Mouse (Mus musculus) cerebellum, adult 9-11 months (tissue): ENCODE measurements around the gene Klhl2.

Experiments used
- DNase-seq: peaks from one replicate; pipeline ENCODE4 v3.0.0; 2022

Klhl2 gene

DNA sequence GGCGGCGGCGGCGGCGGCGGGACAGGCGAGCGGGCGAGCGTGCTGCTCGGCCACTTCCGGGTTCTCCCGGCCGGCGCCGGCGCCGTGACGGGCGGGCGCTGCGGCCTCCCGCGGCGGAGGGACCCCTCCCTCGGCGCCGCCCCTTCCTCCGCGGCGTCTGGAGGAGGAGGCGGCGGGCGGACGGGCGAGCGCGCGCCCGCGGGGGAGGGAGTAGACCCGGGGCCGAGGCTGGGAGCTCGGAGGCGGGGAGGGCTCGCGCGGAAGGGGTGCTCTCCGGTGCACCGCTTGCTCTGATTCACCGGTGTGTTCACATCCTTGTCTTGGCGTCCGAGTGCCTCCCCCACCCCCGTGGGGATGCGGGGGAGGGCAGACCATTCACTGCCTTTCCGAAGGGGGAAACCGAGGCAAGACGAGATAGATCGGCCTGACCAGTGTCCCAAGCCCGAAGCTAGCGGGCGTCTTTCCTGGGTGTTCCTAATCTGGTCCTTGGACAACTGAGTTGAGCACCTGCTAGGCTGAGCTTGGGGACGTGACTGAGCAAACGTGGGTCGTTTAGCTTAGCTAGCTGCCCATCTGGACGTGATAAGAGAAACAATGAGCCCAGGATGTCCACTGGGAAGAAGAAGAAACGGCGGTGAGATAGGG lies at the start of gene Klhl2:
TSS of gene Klhl2 (minus strand) at position 121 of the 645 bp plus-strand sequence.
- peak; percentile 84 for DNase-seq

DNA sequence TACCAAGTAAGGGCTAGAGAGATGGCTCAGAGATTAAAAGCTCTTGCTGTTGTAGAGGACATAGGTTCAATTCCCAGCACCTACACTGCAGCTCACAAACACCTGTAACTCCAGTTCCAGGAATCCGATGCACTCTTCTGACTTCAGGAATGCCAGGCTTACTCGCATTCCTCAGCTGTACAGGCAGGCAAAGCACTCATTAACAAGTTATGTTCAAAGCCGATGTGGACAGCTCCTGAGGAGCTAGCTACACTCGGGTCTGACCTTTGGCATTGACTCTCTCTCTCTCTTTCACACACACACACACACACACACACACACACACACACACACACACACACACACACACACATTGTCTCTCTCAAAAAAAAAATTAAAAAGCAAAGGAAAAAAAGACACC lies 48.9 kb upstream of the Klhl2 start:
- DNase-seq: no peak

DNA sequence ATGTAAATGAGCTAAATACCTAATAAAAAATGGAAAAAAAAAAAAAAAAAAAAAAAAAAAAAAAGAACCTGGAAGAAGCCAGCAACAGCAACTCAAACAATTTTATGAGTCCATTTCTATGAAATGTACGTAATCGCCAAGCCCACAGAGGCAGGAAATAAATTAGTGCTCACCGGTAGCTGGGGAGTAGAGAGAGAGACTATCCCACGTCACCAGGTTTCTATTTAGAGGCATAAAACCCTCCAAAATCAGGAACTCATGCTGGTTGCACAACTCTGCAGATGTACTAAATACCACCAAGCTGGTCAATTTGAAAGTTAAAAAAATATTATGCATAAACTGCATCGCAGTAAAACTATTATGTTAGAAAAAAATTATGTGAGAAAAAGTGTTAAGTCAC lies 46.9 kb upstream of the Klhl2 start:
- DNase-seq: no peak

DNA sequence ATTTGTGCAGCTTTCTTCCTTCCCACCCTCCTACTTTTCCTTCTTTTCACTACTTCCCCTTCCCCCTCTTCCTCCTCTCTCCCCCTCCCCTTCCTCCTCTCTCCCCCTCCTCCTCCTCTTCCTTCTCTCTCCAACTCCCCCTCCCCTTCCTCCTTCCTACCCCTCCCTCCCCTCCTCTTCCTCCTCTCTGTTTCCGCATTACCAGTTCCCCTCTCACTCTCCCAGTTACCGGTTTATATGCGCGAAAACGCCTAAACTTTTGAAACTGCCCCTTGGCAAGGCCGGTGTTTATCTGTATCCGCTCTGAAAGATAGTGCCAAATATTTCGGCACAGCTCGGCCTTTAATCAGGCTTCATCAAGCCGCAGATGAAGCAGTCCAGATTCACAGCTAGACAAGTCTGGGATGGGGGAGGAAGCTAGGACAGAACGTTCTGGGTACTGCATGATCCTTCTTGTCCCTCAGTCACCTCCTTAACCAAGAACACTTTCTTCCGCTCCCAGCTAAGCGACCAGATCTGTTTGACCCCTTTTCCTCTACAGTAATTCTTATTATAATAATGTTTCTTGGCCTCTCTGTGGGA lies 30.9 kb upstream of the Klhl2 start:
- peak; percentile 16 for DNase-seq

DNA sequence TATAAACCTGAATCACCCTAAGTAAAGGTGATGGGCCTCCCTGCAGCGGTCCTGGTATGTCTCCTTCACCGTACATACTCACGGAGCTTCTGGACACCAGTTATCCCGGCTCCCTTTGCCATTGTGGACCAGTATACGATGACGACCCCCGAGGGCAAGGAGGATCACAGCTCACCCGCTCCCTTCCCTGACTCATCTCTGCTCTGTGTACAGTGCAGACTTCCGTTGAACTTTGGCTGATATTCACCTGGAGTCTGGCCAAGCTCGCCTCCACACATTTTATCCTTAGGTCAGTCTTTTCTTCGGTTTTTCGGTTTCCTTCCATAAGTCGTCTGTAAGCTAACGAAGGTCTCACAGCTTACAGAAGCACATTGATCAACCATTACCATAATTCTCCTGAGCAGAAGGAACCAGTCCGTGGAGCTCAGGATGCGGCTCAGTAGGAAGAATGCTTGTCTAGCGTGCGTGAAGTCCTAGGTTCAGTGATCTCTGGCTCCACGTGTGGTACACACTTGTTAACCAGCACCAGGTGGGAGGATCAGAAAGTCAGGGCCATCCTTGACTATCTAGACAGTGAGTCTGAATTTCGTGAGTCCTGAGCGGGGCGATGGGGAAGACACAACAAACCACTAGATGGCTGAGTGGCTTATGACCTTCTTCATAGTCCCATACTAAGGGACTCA lies 28.0 kb upstream of the Klhl2 start:
- no peak for DNase-seq

DNA sequence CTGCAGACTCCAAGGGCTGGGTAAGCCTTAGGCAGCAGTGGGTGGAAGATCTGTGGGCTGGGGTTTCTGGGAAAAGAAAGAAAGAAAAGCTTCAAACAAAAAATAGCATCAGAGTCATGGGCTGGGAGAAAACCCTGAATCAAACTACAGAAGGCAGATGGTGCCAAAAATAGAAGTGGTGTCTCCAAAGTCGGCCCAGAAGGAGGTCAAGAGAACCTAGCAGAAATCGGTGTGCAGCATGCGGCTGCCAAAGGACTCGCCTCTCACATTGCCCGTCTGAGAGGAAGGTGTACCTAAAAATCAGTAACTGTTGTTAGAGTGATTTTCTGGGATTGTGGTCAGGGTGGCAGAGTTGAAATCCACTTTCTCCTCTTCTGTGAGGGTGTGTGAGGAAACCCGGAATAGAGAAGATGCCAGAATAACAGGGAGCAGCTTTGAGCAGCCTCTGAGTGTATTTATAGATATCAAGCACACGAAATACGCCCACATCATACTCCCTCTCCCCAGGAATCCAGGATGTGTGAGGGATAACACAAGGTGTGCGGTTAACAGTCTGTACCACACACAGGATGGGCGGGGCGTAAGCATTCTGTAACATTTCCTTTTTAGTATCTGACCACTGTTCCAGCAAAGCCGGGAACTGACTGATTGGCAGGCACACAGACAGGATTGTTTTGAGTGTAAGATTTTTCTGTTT lies 21.8 kb upstream of the Klhl2 start:
- peak; percentile 33 for DNase-seq

DNA sequence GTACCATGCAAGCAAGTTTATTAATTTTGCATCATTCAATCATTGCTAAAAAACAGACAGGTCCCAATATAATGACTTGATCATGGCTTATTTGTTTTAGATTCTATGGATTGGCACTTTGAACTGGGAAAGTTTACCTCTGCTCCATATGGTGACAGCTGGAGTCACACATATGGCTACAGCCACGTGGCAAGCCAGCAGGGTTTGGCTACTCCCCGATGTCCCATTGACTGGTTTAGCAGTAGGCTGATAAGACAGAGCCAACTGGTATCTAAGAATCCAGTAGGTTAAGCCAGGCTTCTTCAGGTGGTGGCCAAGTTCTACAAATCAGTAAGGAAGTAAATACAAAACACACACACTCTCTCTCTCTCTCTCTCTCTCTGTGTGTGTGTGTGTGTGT lies 20.4 kb upstream of the Klhl2 start:
- peak; percentile 19 for DNase-seq

DNA sequence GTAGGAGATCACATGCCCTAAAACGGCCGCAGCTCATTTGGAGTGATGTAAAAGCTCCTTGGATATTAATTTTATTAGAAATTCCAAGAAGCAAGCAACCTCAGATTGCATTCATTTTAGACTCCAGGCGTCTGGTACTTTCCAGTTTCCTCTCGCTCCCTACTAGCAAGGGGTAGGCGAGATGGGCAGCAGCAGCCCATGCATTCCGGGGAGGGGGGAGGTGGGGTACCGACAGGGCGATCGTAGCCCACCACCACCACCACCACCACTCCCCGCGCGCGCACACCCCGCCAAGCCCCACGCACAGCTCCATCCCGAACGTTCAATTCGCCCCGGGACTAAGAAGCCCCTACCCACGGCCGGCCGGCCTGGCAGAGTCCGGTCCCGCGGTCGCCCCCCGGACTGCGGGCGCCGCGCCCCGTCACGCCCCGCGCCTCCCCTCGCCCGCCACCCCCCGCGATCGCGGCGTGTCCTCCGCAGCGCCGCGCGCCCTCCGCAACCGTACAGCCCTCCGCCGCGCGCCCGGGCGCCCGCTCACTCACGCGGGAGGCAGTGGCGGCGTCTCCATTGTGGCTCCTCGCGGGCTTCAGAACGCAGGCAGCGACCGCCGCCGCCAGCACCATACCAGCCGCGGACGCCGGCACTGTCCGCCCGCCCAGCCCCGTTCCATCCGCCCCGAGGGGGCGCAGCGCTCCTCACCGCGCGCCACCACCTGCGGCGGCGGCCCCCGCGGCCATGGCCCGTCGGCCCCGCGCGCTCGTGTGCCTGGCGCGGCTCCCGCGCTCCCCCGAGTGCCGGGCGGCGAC lies 523 bp downstream of the Klhl2 start:
- DNase-seq: peak; percentile 63

DNA sequence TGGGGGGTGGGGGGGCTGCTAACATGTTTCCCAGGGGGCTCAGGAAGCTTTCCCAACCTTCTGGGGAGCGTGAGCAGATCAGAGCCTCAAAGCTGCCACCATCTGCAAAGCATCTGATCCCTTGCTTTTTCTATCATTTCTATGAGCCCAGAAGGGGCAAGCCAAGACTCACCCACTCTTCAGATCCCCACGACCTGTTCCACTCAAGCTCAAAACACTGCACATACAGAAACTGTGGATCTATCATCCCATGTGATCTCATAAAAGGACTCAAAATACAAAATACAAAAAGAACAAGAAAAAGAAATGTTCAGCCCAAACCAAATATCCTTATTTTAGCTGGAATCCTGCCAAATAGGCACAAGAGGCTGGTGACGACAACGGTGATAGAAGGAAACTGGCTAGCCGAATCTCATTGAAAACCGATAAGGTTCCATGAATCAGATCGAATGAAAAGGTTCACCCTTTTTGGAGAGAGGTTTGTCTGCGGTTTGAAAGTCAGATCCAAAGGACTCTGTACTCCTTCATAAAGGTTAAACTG lies 1.5 kb downstream of the Klhl2 start:
- DNase-seq: peak; percentile 14

DNA sequence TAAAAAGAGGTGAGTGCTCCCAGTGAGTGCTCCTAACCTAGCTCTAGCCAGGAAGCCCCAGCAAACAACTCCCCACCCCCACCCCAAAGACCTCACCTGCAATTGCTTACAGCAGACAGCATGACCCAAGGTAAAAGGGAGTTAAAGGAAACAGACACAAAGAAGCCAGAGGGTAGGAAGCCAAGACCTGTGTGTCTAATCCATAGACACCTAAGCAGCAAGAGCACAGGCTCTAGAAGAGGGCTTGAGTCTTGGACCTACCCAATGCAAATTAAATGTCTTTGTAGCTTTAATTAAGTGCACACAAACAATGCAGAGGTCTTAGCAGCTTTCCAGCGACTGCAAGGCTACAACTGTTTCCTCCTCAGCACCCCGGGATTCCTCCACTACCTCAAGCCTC lies 2.2 kb downstream of the Klhl2 start:
- no peak for DNase-seq

DNA sequence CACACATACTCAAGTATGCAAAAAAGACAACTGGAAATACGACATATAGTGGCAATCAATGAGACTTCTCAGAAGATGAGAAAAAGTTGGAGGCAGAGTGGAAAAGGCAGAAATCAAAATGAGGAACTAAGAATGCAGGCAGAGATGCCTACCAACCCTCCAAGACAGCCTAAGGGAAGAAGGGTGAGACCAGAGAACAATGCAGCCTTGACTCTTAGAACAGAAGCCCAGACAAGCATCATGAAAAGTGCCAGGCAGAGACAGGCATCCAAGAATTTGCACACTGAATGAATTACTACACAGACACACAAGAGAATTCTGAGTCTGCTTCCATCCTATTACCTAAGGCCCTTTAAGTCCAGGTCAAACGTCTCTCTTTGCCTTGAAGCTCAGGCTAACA lies 2.6 kb downstream of the Klhl2 start:
- DNase-seq: no peak

DNA sequence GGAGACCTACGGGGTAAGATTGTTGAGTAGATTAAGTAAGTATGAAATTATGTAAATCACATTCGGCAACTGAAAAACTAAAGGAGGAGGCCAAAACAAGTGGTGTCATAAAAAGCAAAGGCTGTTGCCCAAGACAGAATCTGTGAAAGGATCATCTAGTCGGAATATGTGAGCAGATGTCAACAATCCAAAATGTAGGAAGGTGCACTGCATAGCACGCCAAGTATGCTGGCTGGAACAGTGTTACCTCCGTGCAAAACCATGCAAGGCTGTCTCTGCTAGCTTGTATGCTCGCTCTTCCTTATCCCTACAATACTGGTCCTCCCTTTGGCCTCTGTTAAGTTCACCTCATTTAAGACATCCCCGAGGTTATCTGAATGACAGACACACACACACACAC lies 4.5 kb downstream of the Klhl2 start:
- no peak for DNase-seq

DNA sequence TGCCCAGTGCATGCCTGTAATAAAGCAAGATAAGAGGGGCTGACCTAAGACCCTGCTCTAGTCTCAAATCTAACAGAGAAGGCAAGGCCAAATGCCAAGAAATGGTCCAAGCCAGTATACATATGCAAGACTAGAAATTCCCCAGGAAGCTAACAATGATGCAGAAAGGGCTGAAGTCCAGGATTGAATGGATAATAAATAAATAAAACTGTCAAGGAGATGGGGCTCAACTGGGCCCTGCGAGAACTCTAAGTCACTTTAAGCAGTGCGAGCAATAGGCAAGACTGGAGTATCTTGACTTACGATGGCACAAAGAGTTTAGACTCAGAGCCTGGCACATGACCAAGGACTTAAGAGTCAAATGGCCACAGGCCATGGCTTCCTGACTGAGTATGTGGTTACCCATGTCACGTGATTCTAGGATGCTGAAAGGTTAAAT lies 5.8 kb downstream of the Klhl2 start:
- DNase-seq: peak; percentile 18

DNA sequence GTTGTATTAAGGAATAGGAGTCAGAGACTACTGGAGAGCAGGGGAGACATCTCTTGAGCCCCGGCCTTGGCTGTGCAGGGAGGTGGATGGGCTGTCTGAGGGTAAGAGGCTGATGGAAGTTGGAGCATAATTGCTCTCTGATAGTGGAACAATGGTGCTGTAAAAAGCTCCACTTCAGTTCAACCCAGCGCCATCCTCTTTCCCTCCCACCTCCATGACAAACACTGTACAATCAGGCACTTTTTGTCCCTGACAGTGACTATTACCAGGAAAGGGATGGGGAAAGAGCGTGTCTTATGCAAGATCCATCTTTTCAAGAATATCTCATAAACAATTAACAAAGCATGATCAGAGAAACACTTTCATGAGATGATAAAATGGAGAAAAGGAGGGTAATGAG lies 6.6 kb downstream of the Klhl2 start:
- no peak for DNase-seq

DNA sequence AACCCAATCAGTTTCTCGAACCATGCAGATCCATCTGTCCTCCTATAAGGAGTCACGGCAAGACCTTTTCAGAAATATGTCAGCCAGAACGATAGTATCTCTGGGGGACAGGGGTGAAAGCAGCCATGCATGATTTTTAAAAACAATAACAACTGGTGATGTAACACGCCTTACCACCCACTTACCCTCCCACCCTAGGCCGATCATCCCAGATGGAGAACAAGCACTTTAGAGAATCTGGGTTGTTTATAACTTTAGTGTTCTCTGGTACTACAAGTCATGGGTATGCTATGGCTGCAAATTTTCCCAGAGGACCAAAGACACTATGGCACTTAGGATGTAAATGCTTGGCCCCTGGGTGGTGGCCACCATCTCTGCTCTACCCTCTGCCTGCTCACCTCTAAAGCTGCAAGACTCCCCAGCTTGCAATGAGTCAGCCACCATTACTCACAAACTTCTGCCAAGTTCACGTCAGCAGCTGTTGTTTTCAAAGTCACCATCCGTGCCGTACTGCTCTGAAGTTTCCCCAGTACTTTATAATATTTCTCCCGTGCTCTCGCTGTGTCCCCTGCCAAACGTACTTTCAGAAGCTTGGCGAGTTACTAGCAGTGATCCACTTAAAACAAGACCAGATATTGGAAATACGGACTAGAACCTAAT lies 7.9 kb downstream of the Klhl2 start:
- no peak for DNase-seq

DNA sequence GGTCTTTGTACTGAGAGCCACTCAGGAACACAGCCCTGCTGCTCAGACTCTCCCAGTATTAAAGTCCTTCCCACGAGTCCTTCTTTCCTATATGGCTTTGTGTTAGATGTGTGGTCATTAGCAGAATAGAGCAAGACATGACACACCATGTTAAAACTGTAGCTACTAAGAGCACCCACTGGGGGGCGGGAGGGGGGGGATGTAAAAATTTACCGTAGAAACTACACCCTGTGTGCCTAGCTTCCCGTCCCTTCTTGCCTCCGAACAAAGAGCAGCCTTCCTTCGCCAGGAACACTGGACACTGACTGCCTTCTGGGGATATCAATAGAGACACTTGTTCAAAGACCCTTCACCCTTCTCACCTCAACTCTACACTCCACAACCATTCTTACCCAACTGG lies 10.2 kb downstream of the Klhl2 start:
- no peak for DNase-seq

DNA sequence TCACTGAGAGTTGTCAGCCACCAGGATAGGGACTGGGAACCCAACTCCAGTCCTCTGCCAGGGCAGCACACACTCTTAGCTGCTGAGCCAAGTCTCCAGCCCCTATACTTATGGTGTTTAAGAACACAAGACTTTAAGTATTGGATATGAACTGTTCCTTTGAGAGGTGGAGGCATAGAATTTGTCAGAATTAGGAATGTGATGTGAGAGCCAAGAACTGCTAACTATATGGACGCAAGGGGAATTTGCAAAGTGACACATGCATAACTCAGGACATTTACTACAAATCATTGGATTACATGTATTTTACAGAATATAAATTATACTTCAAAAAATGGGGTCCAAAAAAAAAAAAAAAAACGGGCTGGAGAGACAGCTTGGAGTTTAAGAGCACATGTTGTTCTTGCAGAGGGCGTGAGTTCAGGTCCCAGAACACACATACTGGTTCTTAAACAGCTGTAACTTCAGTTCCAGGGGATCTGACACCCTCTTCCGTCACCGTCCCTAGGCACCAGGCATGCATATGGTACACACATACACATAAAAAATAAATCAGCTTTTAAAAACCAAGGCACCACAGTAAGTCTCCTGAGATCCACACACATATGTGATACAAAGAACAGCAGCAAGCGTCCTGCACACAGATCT lies 14.2 kb downstream of the Klhl2 start:
- DNase-seq: no peak

DNA sequence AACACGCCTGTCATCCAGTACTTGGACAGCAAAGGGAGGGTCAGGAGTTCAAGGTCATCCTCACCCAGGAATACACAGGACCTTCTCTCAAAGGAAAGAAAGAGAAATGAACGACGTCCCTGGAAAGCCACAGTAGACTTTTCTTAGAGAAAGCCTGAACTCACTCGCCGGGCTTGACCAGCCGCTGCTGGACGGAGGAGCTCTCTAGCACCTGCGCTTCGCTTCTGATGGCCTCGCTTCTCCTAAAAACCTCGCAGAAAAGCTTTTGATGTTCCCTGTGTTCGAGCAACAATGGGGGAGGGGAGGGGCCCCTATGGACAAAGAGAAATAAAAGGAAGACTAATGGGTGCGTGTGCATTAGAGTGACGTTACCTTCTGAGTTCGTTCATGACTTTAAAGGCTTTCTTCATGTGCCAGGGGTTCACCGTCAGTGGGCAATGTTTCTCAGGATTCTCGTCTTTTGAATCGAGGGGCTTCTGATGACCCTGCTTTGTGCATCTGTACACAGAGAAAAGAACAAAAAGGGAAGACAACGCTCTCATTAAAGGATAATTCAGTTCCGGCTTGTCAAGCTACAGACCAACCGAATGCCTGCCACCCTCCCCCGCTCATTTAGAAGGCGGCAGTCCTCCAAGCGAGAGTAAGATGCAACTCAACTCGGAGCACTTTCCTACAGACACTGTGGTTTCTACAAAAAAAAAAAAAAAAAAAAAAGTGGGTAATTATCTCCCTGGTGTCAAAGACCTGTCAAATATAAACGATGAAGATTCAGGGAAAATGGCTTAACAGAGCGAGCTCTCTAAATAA lies 15.5 kb downstream of the Klhl2 start:
- no peak for DNase-seq

DNA sequence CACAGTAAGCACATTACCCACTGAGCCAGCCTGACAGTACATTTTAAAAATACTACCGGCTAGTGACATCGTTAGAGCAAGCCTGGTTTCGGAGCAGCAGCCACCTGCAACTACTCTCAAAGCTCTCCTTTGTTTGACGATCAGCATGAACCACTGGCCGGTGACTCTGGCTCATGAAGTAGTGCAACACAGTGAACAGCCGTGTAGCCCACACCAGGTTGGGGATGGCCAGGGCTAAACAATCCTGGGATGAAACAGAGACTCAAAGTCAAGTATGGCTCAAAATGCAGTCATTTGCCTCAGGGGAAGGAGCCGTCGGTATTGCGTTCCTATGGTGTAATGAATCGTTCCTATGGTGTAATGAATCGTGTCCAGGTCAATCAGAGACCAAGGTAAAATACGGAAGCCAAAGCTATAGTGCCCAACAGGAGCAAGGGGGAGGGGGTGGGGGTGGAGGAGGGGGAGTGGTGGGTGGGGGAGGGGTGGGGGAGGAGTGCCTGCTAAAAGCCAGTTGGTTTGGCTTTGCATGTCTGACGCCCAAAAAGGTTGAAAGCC lies 17.2 kb downstream of the Klhl2 start:
- DNase-seq: no peak

DNA sequence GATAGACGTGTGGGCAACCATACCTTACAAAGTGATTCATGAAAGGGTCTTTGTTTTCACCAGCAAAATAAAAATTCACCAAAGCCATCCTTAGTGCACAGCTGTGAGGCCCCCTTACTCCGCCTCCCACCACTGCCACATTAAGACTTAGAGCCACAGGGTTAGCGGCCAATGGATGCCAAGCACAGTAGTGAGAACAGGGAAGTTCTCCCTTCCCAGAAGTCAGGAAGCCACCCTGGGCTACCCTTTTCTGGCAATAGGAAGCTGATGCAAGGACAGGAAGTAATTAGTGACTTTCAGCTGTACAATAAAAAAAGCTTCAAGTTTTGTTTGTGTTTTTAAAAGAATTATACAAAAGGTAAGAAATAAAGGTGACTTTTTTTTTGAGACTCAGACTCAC lies 18.2 kb downstream of the Klhl2 start:
- no peak for DNase-seq
